Mouse (Mus musculus): Measurements from ENCODE around the gene Cysltr1. TPM values are rescaled to one million over a fixed set of nuclear protein-coding genes. Genes with fewer than 3 reads are reported as not detected.

Cysltr1 gene
- polyA plus RNA-seq, 1 experiment from 2014 or later: 2.0 TPM

- DNase-seq (ENCODE audit: low spot score): no peak
- Histone ChIP-seq H3K4me3 (ENCODE audit: low read depth, low read length) (no peak overlapping the region), H3K36me3 (ENCODE audit: control insufficient read depth, insufficient read depth, low read length) (no peaks in the 10 kb centered on the region), H3K9ac (ENCODE audit: low read depth, low read length) (no peak overlapping the region), H3K4me1 (ENCODE audit: control insufficient read depth, insufficient read depth, low read length) (no peaks in the 10 kb centered on the region), H3K27me3 (replicated peaks; ENCODE audit: control insufficient read depth, insufficient read depth, low read length) (no peaks in the 10 kb centered on the region), H3K27ac (replicated peaks; ENCODE audit: low read depth, low read length) (no peak overlapping the region), H3K9me3 (ENCODE audit: control insufficient read depth, low read length) (no peaks in the 10 kb centered on the region), H3K4me2 (ENCODE audit: low read depth, low read length) (no peak overlapping the region)
- no peak for ATAC-seq (ENCODE audit: low read depth)
Measured at GRCm38 (mm10) chrX:106593914-106594313, 9.6 kb downstream of the Cysltr1 start.

GRCm38 (mm10) chrX:106582886-106583285, 20.6 kb downstream of the Cysltr1 start, which contains the start of gene Gm5127:
TSS of gene Gm5127 (plus strand) at chrX:106583186.
- Histone ChIP-seq H3K4me2 (ENCODE audit: low read depth, low read length) (no peak within 1 kb of the TSS), H3K9me3 (ENCODE audit: control insufficient read depth, low read length) (no peaks in the 10 kb centered on the region), H3K4me3 (ENCODE audit: low read depth, low read length) (no peak within 1 kb of the TSS), H3K27me3 (replicated peaks; ENCODE audit: control insufficient read depth, insufficient read depth, low read length) (no peaks in the 10 kb centered on the region), H3K9ac (ENCODE audit: low read depth, low read length) (no peak within 1 kb of the TSS), H3K4me1 (ENCODE audit: control insufficient read depth, insufficient read depth, low read length) (no peaks in the 10 kb centered on the region), H3K27ac (replicated peaks; ENCODE audit: low read depth, low read length) (no peak within 1 kb of the TSS), H3K36me3 (ENCODE audit: control insufficient read depth, insufficient read depth, low read length) (no peaks in the 10 kb centered on the region)
- DNase-seq (ENCODE audit: low spot score): no peak
- 34% methylated on average over 3 of the region's 3 CpGs for WGBS
- no peak for ATAC-seq (ENCODE audit: low read depth)

- no peak overlapping the region for H3K4me3 ChIP-seq (ENCODE audit: low read depth, low read length)
- H3K27me3 ChIP-seq (replicated peaks; ENCODE audit: control insufficient read depth, insufficient read depth, low read length): no peaks in the 10 kb centered on the region
- no peaks in the 10 kb centered on the region for H3K9me3 ChIP-seq (ENCODE audit: control insufficient read depth, low read length)
- 20% methylated on average over 2 of the region's 2 CpGs for WGBS
- no peak for ATAC-seq (ENCODE audit: low read depth)
- no peaks in the 10 kb centered on the region for H3K36me3 ChIP-seq (ENCODE audit: control insufficient read depth, insufficient read depth, low read length)
- no peak overlapping the region for H3K4me2 ChIP-seq (ENCODE audit: low read depth, low read length)
- H3K4me1 ChIP-seq (ENCODE audit: control insufficient read depth, insufficient read depth, low read length): no peaks in the 10 kb centered on the region
- no peak for DNase-seq (ENCODE audit: low spot score)
- H3K27ac ChIP-seq (replicated peaks; ENCODE audit: low read depth, low read length): no peak overlapping the region
- no peak overlapping the region for H3K9ac ChIP-seq (ENCODE audit: low read depth, low read length)
Measured at GRCm38 (mm10) chrX:106582197-106582596, 21.3 kb downstream of the Cysltr1 start.

- Histone ChIP-seq H3K36me3 (ENCODE audit: control insufficient read depth, insufficient read depth, low read length) (no peaks in the 10 kb centered on the region), H3K9ac (ENCODE audit: low read depth, low read length) (no peak overlapping the region)
Measured at GRCm38 (mm10) chrX:106580410-106580809, 23.1 kb downstream of the Cysltr1 start.

GRCm38 (mm10) chrX:106578966-106579365, 24.5 kb downstream of the Cysltr1 start:
- DNase-seq (ENCODE audit: low spot score) (no peak), ATAC-seq (ENCODE audit: low read depth) (no peak)
- Histone ChIP-seq H3K36me3 (ENCODE audit: control insufficient read depth, insufficient read depth, low read length) (no peaks in the 10 kb centered on the region), H3K9me3 (ENCODE audit: control insufficient read depth, low read length) (no peaks in the 10 kb centered on the region), H3K4me1 (ENCODE audit: control insufficient read depth, insufficient read depth, low read length) (no peaks in the 10 kb centered on the region), H3K4me2 (ENCODE audit: low read depth, low read length) (no peak overlapping the region), H3K9ac (ENCODE audit: low read depth, low read length) (no peak overlapping the region), H3K4me3 (ENCODE audit: low read depth, low read length) (no peak overlapping the region), H3K27me3 (replicated peaks; ENCODE audit: control insufficient read depth, insufficient read depth, low read length) (no peaks in the 10 kb centered on the region), H3K27ac (replicated peaks; ENCODE audit: low read depth, low read length) (no peak overlapping the region)
- WGBS: 29% methylated on average over 3 of the region's 3 CpGs

More at GRCm38 (mm10) chrX:106580410-106580809, 23.1 kb downstream of the Cysltr1 start:
- Histone ChIP-seq H3K27me3 (replicated peaks; ENCODE audit: control insufficient read depth, insufficient read depth, low read length) (no peaks in the 10 kb centered on the region), H3K27ac (replicated peaks; ENCODE audit: low read depth, low read length) (no peak overlapping the region), H3K9me3 (ENCODE audit: control insufficient read depth, low read length) (no peaks in the 10 kb centered on the region), H3K4me1 (ENCODE audit: control insufficient read depth, insufficient read depth, low read length) (no peaks in the 10 kb centered on the region), H3K4me2 (ENCODE audit: low read depth, low read length) (no peak overlapping the region), H3K4me3 (ENCODE audit: low read depth, low read length) (no peak overlapping the region)
- no peak for ATAC-seq (ENCODE audit: low read depth)
- no peak for DNase-seq (ENCODE audit: low spot score)

GRCm38 (mm10) chrX:106555457-106555856, 48.0 kb downstream of the Cysltr1 start:
- Histone ChIP-seq H3K27me3 (replicated peaks; ENCODE audit: control insufficient read depth, insufficient read depth, low read length) (no peaks in the 10 kb centered on the region), H3K4me3 (ENCODE audit: low read depth, low read length) (no peak overlapping the region), H3K9me3 (ENCODE audit: control insufficient read depth, low read length) (no peaks in the 10 kb centered on the region), H3K36me3 (ENCODE audit: control insufficient read depth, insufficient read depth, low read length) (no peaks in the 10 kb centered on the region), H3K27ac (replicated peaks; ENCODE audit: low read depth, low read length) (no peak overlapping the region), H3K4me2 (ENCODE audit: low read depth, low read length) (no peak overlapping the region), H3K4me1 (ENCODE audit: control insufficient read depth, insufficient read depth, low read length) (no peaks in the 10 kb centered on the region), H3K9ac (ENCODE audit: low read depth, low read length) (no peak overlapping the region)
- no peak for ATAC-seq (ENCODE audit: low read depth)
- WGBS: 68% methylated on average over 2 of the region's 2 CpGs
- no peak for DNase-seq (ENCODE audit: low spot score)

- Histone ChIP-seq H3K36me3 (ENCODE audit: control insufficient read depth, insufficient read depth, low read length) (no peaks in the 10 kb centered on the region), H3K4me1 (ENCODE audit: control insufficient read depth, insufficient read depth, low read length) (no peaks in the 10 kb centered on the region), H3K9me3 (ENCODE audit: control insufficient read depth, low read length) (no peaks in the 10 kb centered on the region), H3K9ac (ENCODE audit: low read depth, low read length) (no peak overlapping the region), H3K27me3 (replicated peaks; ENCODE audit: control insufficient read depth, insufficient read depth, low read length) (no peaks in the 10 kb centered on the region), H3K27ac (replicated peaks; ENCODE audit: low read depth, low read length) (no peak overlapping the region), H3K4me2 (ENCODE audit: low read depth, low read length) (no peak overlapping the region), H3K4me3 (ENCODE audit: low read depth, low read length) (no peak overlapping the region)
- DNase-seq (ENCODE audit: low spot score) (no peak), ATAC-seq (ENCODE audit: low read depth) (no peak)
- WGBS: 39% methylated on average over 3 of the region's 3 CpGs
Measured at GRCm38 (mm10) chrX:106536359-106536758, 67.1 kb downstream of the Cysltr1 start.

Other genes starting within 250 kb of the Cysltr1 start
- gene Fndc3c1, start 118.3 kb downstream of the Cysltr1 start, polyA plus RNA-seq (2014; fragmentation: Nextera tagmentation; extraction: Ambion mirVana): 23.7 and 25.1 TPM in 2 replicates
- gene Gm5127, start 20.5 kb downstream of the Cysltr1 start, polyA plus RNA-seq (2014; fragmentation: Nextera tagmentation; extraction: Ambion mirVana): 0.18 TPM in 2 replicates
- 114 and 129 TPM in 2 replicates for gene Rtl3, start 237.0 kb upstream of the Cysltr1 start, polyA plus RNA-seq (2014; fragmentation: Nextera tagmentation; extraction: Ambion mirVana)